Mouse (Mus musculus) intestine, embryonic 14.5 days (tissue): ENCODE measurements around the gene Slc6a12. TPM values are rescaled to one million over a fixed set of nuclear protein-coding genes. Genes with fewer than 3 reads are reported as not detected.

Experiments used
- ATAC-seq: fragments of 200-750 bp; cut with Nextera tagmentation; replicated peaks from 2 replicates; pipeline ENCODE4 v1.8.0; 2017; ENCODE audit warnings: low read depth, moderate number of reproducible peaks, moderate TSS enrichment, moderate library complexity; ENCODE audit not compliant: low FRiP score, low TSS enrichment
- DNase-seq: peaks from one replicate; pipeline ENCODE4 v3.0.0-alpha.2; 2018; ENCODE audit warnings: low spot score
- H3K27ac ChIP-seq: fragments of 300-500 bp; sonication (generic); 2 replicates; pipeline ENCODE4 v1.5.1; 2014; ENCODE audit warnings: low read depth, mild to moderate bottlenecking, control low read depth
- H3K27me3 ChIP-seq: fragments of 300-500 bp; sonication (generic); replicated peaks from 2 replicates; pipeline ENCODE4 v1.6.1; 2014; ENCODE audit warnings: low read length, control low read depth; ENCODE audit not compliant: control insufficient read depth, insufficient read depth
- H3K36me3 ChIP-seq: fragments of 300-500 bp; sonication (generic); 2 replicates; pipeline ENCODE4 v1.6.1; 2014; ENCODE audit warnings: low read length, control low read depth; ENCODE audit not compliant: control insufficient read depth, insufficient read depth
- H3K4me1 ChIP-seq: fragments of 300-500 bp; sonication (generic); replicated peaks from 2 replicates; pipeline ENCODE4 v1.6.1; 2014; ENCODE audit warnings: low read length, control low read depth, mixed read lengths; ENCODE audit not compliant: control insufficient read depth, insufficient read depth
- H3K4me2 ChIP-seq: fragments of 300-500 bp; sonication (generic); 2 replicates; pipeline ENCODE4 v1.6.1; 2014; ENCODE audit warnings: low read length
- H3K4me3 ChIP-seq: fragments of 300-500 bp; sonication (generic); 2 replicates; pipeline ENCODE4 v1.5.1; 2014; ENCODE audit warnings: low read depth, low read length, control low read depth, mixed read lengths
- H3K9ac ChIP-seq: fragments of 300-500 bp; sonication (generic); 2 replicates; pipeline ENCODE4 v1.6.1; 2014; ENCODE audit warnings: mild to moderate bottlenecking, low read length
- H3K9me3 ChIP-seq: fragments of 300-500 bp; sonication (generic); 2 replicates; pipeline ENCODE4 v1.6.1; 2016; ENCODE audit warnings: low read length, control low read depth; ENCODE audit not compliant: control insufficient read depth
- WGBS: fragments of 180-500 bp; shearing (Covaris S2); extraction: QIAGEN DNeasy Blood & Tissue Kit; methylation state at CpG from one replicate; pipeline ENCODE4 v1.1.7; 2014; 5-methylcytosine and 5-hydroxymethylcytosine counted together
- polyA plus RNA-seq: library from polyadenylated mRNA; unstranded; fragments of >200 nt; fragmentation: Nextera tagmentation; extraction: Ambion mirVana; gene quantifications from 2 replicates; pipeline ENCODE4 v1.2.1, GENCODE M21; 2014

Slc6a12 gene
- polyA plus RNA-seq, 1 experiment from 2014 or later = not detected

DNA sequence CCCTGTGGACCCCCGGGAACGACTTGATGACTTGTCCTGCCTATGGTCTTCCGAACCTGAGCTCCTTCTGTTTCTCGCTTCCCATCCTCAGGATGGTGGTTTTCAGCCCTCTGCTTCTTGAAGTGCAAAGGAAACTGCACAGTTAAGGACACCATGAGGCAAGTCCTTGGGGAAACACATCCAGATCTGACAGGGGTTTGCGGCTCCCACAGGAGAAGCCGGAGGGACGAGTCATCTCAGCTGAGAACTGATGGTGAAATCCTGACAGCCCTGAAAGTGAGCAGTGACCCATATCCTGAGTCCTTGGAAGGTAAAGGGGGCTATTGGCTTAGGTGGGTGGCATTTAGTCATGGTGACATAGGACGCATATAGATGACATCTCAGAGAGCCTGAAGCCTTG is 37.7 kb downstream of the Slc6a12 start:
- ATAC-seq (no peak), DNase-seq (no peak)
- H3K27me3 ChIP-seq = no peaks in the 10 kb centered on the region
- no peaks in the 10 kb centered on the region for H3K4me1 ChIP-seq
- no peak overlapping the region for H3K4me3 ChIP-seq
- no peak overlapping the region for H3K9ac ChIP-seq
- WGBS = 82% methylated on average over 8 of the region's 8 CpGs
- H3K4me2 ChIP-seq = no peak overlapping the region
- no peaks in the 10 kb centered on the region for H3K36me3 ChIP-seq
- no peaks in the 10 kb centered on the region for H3K9me3 ChIP-seq
- no peak overlapping the region for H3K27ac ChIP-seq

DNA sequence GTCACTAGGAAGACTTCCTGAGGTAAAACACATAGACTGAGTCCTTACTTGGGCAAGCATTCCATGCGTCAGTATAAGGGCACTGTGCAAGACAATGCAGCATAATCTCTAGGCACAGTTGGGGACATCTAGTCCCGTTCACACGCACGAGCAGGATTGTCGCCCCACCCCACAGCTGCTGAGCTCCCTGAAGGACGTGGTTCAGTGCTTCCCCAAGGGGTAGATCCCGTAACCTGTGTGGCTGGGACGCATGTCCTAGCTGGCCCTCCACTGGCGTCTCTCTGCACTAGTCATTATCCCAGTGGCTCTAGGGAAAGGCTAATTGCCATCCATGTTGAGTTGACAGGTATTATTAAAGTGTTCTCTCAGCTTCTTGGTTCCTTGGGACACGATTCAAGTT is 39.2 kb downstream of the Slc6a12 start:
- H3K9me3 ChIP-seq = no peaks in the 10 kb centered on the region
- H3K36me3 ChIP-seq = no peaks in the 10 kb centered on the region
- no peaks in the 10 kb centered on the region for H3K27me3 ChIP-seq
- WGBS = 65% methylated on average over 10 of the region's 10 CpGs
- DNase-seq (no peak), ATAC-seq (no peak)
- H3K4me1 ChIP-seq = no peaks in the 10 kb centered on the region
- no peak overlapping the region for H3K4me2 ChIP-seq
- no peak overlapping the region for H3K9ac ChIP-seq
- no peak overlapping the region for H3K27ac ChIP-seq
- no peak overlapping the region for H3K4me3 ChIP-seq

DNA sequence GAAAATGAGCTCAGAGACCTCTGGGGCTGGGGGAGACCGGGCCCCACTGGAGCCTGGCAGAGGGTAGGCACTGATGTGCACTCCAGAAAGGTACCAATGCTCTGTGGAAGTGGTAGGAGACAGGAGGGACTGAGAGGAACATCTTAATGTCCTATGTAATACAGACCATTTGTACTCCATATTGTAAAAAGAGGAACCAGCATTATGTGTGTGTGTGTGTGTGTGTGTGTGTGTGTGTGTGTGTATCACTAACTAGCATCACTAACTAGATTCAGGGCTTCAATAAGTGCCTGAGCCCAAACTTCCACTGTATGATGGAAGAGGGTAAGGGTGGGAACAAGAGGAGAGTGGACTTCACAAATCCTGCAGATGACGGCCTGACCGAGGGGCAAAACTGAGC is 42.5 kb downstream of the Slc6a12 start:
- H3K9ac ChIP-seq = no peak overlapping the region
- no peak overlapping the region for H3K4me2 ChIP-seq
- H3K4me3 ChIP-seq = no peak overlapping the region
- no peaks in the 10 kb centered on the region for H3K4me1 ChIP-seq
- no peak overlapping the region for H3K27ac ChIP-seq
- H3K36me3 ChIP-seq = no peaks in the 10 kb centered on the region
- no peaks in the 10 kb centered on the region for H3K9me3 ChIP-seq
- WGBS = 85% methylated on average over 3 of the region's 3 CpGs
- DNase-seq (no peak), ATAC-seq (no peak)
- no peaks in the 10 kb centered on the region for H3K27me3 ChIP-seq

DNA sequence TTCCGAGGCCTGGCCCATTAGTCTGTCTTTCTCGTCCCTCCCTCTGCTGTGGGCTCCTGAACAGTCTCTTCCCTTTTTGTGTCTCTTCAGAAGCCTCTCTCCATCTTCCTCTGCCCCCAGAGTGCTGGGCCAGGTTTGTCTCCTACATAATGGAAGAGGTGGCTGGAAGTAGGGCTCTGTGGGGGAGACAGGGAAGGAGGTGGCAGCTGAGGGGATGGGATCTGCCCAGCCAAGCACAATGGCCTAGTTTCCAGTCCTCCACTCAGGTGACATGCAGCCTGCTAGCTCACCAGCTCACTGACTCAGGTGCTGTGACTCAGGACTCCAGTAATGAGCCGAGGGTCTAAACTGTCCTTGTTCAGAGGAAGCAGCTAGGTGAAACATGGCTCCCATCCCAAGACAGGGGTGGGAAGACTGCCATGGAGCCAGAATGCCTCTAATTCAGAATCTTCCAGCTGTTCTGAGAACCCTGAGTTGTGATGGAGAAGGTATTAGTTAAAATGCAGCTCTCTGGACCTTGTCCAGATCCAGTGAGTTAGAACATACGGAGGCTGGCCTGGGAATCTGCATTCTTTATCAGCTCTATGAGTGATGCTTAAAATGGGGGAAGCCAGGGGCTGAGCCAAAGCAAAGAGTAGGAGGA is 49.9 kb downstream of the Slc6a12 start:
- H3K4me2 ChIP-seq = no peak overlapping the region
- H3K27ac ChIP-seq = no peak overlapping the region
- 96% methylated on average over 4 of the region's 4 CpGs for WGBS
- no peaks in the 10 kb centered on the region for H3K27me3 ChIP-seq
- no peak overlapping the region for H3K4me3 ChIP-seq
- H3K9me3 ChIP-seq = peaks cover 4% of the 10 kb centered on the region; the same call in 1 of the 2 replicates
- H3K36me3 ChIP-seq = no peaks in the 10 kb centered on the region
- no peaks in the 10 kb centered on the region for H3K4me1 ChIP-seq
- ATAC-seq (no peak), DNase-seq (no peak)
- no peak overlapping the region for H3K9ac ChIP-seq

DNA sequence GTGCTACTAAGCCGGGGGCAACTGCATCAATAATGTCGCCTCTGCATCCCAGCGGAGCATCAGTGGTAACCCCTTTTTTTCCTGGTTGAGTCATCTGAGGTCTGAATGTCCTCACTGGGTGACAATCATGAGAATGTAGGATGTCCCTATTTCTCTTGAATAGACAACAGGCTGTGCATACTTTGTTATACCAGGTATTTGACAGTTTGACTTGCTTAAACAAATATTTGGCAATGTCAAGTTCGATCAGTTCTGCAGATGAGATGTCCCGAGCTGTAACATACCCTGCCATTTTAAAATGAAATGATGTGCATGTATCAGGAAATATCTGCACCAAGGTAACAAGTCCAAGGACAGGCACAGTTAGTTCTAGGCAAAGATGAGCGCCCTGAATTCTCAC is 58.3 kb downstream of the Slc6a12 start:
- Histone ChIP-seq H3K4me1 (no peaks in the 10 kb centered on the region), H3K9me3 (0 out of 2 replicates have a peak, but pooled peaks cover 2% of the 10 kb centered on the region), H3K9ac (no peak overlapping the region), H3K36me3 (no peaks in the 10 kb centered on the region), H3K4me3 (no peak overlapping the region), H3K27ac (no peak overlapping the region), H3K27me3 (no peaks in the 10 kb centered on the region), H3K4me2 (no peak overlapping the region)
- 81% methylated on average over 6 of the region's 6 CpGs for WGBS
- no peak for ATAC-seq
- no peak for DNase-seq

DNA sequence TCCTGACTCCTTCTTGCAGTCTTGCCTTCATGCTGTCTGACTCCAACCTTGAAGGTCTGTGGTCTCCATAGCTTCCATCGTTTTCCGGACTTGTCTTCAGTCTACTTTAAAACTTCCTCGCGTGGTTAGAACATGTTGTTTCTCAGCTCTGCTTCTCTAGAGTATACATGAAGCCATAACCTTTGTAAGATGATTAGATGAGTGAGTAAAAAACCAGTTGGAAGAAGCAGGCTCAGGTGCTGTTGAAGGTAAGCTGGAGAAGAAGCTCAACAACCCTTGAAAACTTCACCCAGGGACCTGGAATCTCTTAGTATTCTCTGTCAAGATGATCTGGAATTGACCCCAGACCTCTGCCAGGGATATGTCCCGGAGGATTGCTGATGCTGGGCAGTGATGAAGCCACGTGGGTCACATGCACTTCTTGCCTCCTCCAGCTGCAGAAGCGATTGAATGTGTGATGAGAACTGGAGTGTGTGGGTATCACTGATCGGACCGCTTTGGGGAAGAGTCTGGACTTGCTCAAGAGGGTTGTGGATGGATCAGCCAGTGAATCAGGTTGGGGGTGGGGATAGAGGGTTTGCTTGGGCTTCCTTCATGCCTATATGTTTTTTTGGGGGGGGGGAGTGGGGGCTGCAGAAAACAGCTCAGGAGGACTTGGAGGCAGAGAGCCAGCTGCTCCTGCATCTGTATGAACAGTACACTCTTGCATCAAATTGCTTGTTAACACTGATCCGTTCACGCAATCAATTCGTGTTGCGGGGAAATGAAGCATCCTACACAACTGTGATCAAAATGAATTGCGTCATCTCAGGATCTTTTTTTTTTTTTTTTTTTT is 59.2 kb downstream of the Slc6a12 start:
- DNase-seq = no peak
- Histone ChIP-seq H3K27ac (no peak overlapping the region), H3K4me1 (no peaks in the 10 kb centered on the region), H3K36me3 (no peaks in the 10 kb centered on the region), H3K4me3 (no peak overlapping the region), H3K4me2 (no peak overlapping the region), H3K27me3 (no peaks in the 10 kb centered on the region), H3K9ac (no peak overlapping the region), H3K9me3 (0 out of 2 replicates have a peak, but pooled peaks cover 2% of the 10 kb centered on the region)
- WGBS = 83% methylated on average over 14 of the region's 14 CpGs
- no peak for ATAC-seq

DNA sequence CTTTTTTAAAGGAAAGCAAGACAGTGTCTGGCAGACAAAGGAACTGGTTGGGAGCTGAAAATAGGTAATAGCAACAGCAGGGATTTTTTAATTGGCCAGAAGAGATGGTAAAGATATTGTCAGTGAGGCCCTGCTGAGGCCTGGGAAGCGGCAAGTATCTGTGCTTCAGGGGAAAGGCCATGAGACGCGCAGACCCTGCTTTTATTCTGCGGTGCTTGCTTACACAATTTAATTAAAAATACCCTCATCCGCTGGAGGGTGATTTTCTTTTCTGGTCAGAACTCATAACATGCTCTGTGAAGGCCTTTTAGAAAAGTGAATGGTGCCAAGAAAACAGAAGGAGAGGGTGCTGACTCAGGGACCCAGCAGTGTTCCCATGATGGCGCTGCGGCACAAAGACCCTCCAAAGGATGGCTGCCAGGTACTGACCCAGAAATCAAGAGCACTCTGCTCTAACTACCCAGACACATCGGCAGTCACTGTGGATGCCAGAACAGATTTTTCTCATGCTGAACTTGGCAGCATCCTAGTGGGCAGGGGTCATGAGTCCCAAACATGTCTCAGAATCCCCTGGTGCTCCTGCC is 59.9 kb downstream of the Slc6a12 start:
- ATAC-seq (no peak), DNase-seq (no peak)
- Histone ChIP-seq H3K27me3 (no peaks in the 10 kb centered on the region), H3K9me3 (0 out of 2 replicates have a peak, but pooled peaks cover 2% of the 10 kb centered on the region), H3K36me3 (no peaks in the 10 kb centered on the region), H3K4me1 (no peaks in the 10 kb centered on the region), H3K4me2 (no peak overlapping the region), H3K4me3 (no peak overlapping the region), H3K9ac (no peak overlapping the region), H3K27ac (no peak overlapping the region)
- 88% methylated on average over 8 of the region's 8 CpGs for WGBS

DNA sequence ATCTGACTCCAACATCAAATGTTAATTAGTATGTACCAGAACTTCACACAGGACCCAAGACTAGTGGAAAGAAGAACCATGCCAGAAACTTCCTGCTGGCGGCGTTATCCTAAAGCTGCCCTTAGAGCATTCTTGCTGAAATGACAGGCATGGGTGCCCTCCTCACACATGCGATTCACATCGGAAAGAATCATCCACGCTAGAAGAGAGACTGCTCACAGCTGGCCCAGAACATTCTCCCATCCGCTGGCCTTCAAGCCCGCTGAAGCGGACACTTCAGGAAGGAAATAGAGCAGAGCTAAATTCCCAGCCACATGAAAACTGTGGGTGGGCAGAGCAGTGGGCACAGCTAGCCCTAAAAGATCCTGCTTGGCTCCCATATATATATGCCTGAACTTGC is 62.4 kb downstream of the Slc6a12 start:
- Histone ChIP-seq H3K9ac (no peak overlapping the region), H3K27ac (no peak overlapping the region), H3K27me3 (0 out of 2 replicates have a peak, but pooled peaks cover 2% of the 10 kb centered on the region), H3K9me3 (no peaks in the 10 kb centered on the region), H3K4me2 (no peak overlapping the region), H3K4me3 (no peak overlapping the region), H3K4me1 (no peaks in the 10 kb centered on the region), H3K36me3 (no peaks in the 10 kb centered on the region)
- no peak for ATAC-seq
- DNase-seq = no peak
- 94% methylated on average over 8 of the region's 8 CpGs for WGBS
